Mouse (Mus musculus): ENCODE measurements at regions not wholly inside any gene's neighbourhood (a gene's known extent, or its start where the extent isn't known, plus 50 kb on each side); places are given as distances from the start of the nearest gene placed in this dataset.

- no peaks in the 10 kb centered on the region for H3K36me3 ChIP-seq (replicated peaks)
- ATAC-seq (ENCODE audit: extremely low read depth, insufficient number of reproducible peaks, low FRiP score, poor library complexity, severe bottlenecking) (no peak), DNase-seq (ENCODE audit: low spot score) (no peak)
- TF ChIP-seq TAL1 (conservative IDR thresholded peaks at IDR 0.05; ENCODE audit: low read depth, low read length) (no peak), CTCF (IDR thresholded peaks at IDR 0.05; ENCODE audit: low read depth, low read length) (no peak), POLR2AphosphoS5 (IDR thresholded peaks at IDR 0.05; ENCODE audit: insufficient replicate concordance, low read depth, low read length) (no peak), GATA1 (IDR thresholded peaks at IDR 0.05; ENCODE audit: borderline replicate concordance, low read length) (no peak), GATA2 (IDR thresholded peaks at IDR 0.05; ENCODE audit: borderline replicate concordance, low read depth, low read length) (no peak)
- H3K4me1 ChIP-seq (ENCODE audit: insufficient read depth, low read depth, low read length): no peaks in the 10 kb centered on the region
- no peaks in the 10 kb centered on the region for H3K27me3 ChIP-seq (ENCODE audit: insufficient read depth, low read length)
- no peaks in the 10 kb centered on the region for H3K9me3 ChIP-seq (replicated peaks)
- no peak overlapping the region for H3K4me3 ChIP-seq (ENCODE audit: low read depth, low read length)
These were observed 90.8 kb upstream of the Foxq1 start for GRCm38 (mm10) chr13:31465141-31465540.

GRCm38 (mm10) chr13:31465711-31466110 is 90.2 kb upstream of the Foxq1 start:
- ATAC-seq (ENCODE audit: extremely low read depth, insufficient number of reproducible peaks, low FRiP score, poor library complexity, severe bottlenecking): no peak
- H3K9me3 ChIP-seq (replicated peaks): no peaks in the 10 kb centered on the region

GRCm38 (mm10) chr13:31468131-31468530 is 87.8 kb upstream of the Foxq1 start:
- H3K4me3 ChIP-seq (ENCODE audit: low read depth, low read length): no peak overlapping the region
- H3K27me3 ChIP-seq (ENCODE audit: insufficient read depth, low read length): no peaks in the 10 kb centered on the region
- no peak for ATAC-seq (ENCODE audit: extremely low read depth, insufficient number of reproducible peaks, low FRiP score, poor library complexity, severe bottlenecking)
- no peak for DNase-seq (ENCODE audit: low spot score)
- no peaks in the 10 kb centered on the region for H3K36me3 ChIP-seq (replicated peaks)
- H3K9me3 ChIP-seq (replicated peaks): no peaks in the 10 kb centered on the region
- H3K4me1 ChIP-seq (ENCODE audit: insufficient read depth, low read depth, low read length): no peaks in the 10 kb centered on the region
- TF ChIP-seq TAL1 (conservative IDR thresholded peaks at IDR 0.05; ENCODE audit: low read depth, low read length) (no peak), GATA2 (IDR thresholded peaks at IDR 0.05; ENCODE audit: borderline replicate concordance, low read depth, low read length) (no peak), GATA1 (IDR thresholded peaks at IDR 0.05; ENCODE audit: borderline replicate concordance, low read length) (no peak), POLR2AphosphoS5 (IDR thresholded peaks at IDR 0.05; ENCODE audit: insufficient replicate concordance, low read depth, low read length) (no peak), CTCF (IDR thresholded peaks at IDR 0.05; ENCODE audit: low read depth, low read length) (no peak)

More at GRCm38 (mm10) chr13:31465711-31466110, 90.2 kb upstream of the Foxq1 start:
- H3K4me1 ChIP-seq (ENCODE audit: insufficient read depth, low read depth, low read length): no peaks in the 10 kb centered on the region
- TF ChIP-seq TAL1 (conservative IDR thresholded peaks at IDR 0.05; ENCODE audit: low read depth, low read length) (no peak), POLR2AphosphoS5 (IDR thresholded peaks at IDR 0.05; ENCODE audit: insufficient replicate concordance, low read depth, low read length) (no peak), GATA2 (IDR thresholded peaks at IDR 0.05; ENCODE audit: borderline replicate concordance, low read depth, low read length) (no peak), GATA1 (IDR thresholded peaks at IDR 0.05; ENCODE audit: borderline replicate concordance, low read length) (no peak), CTCF (IDR thresholded peaks at IDR 0.05; ENCODE audit: low read depth, low read length) (no peak)
- H3K27me3 ChIP-seq (ENCODE audit: insufficient read depth, low read length): no peaks in the 10 kb centered on the region
- no peak overlapping the region for H3K4me3 ChIP-seq (ENCODE audit: low read depth, low read length)
- no peaks in the 10 kb centered on the region for H3K36me3 ChIP-seq (replicated peaks)
- DNase-seq (ENCODE audit: low spot score): no peak

- no peaks in the 10 kb centered on the region for H3K27me3 ChIP-seq (ENCODE audit: insufficient read depth, low read length)
- H3K36me3 ChIP-seq (replicated peaks): no peaks in the 10 kb centered on the region
- TF ChIP-seq CTCF (IDR thresholded peaks at IDR 0.05; ENCODE audit: low read depth, low read length): no peak
- no peak for TF ChIP-seq TAL1 (conservative IDR thresholded peaks at IDR 0.05; ENCODE audit: low read depth, low read length)
- TF ChIP-seq POLR2AphosphoS5 (IDR thresholded peaks at IDR 0.05; ENCODE audit: insufficient replicate concordance, low read depth, low read length): no peak
- no peak for TF ChIP-seq GATA2 (IDR thresholded peaks at IDR 0.05; ENCODE audit: borderline replicate concordance, low read depth, low read length)
- no peak for TF ChIP-seq GATA1 (IDR thresholded peaks at IDR 0.05; ENCODE audit: borderline replicate concordance, low read length)
- ATAC-seq (ENCODE audit: extremely low read depth, insufficient number of reproducible peaks, low FRiP score, poor library complexity, severe bottlenecking): no peak
- H3K4me1 ChIP-seq (ENCODE audit: insufficient read depth, low read depth, low read length): no peaks in the 10 kb centered on the region
- H3K9me3 ChIP-seq (replicated peaks): no peaks in the 10 kb centered on the region
- no peak overlapping the region for H3K4me3 ChIP-seq (ENCODE audit: low read depth, low read length)
- no peak for DNase-seq (ENCODE audit: low spot score)
These were observed 87.0 kb upstream of the Foxq1 start for GRCm38 (mm10) chr13:31468983-31469382.

- no peak for DNase-seq (ENCODE audit: low spot score)
- no peak for TF ChIP-seq GATA2 (IDR thresholded peaks at IDR 0.05; ENCODE audit: borderline replicate concordance, low read depth, low read length)
- TF ChIP-seq CTCF (IDR thresholded peaks at IDR 0.05; ENCODE audit: low read depth, low read length): no peak
- no peak for TF ChIP-seq TAL1 (conservative IDR thresholded peaks at IDR 0.05; ENCODE audit: low read depth, low read length)
- no peak for TF ChIP-seq GATA1 (IDR thresholded peaks at IDR 0.05; ENCODE audit: borderline replicate concordance, low read length)
- no peak for TF ChIP-seq POLR2AphosphoS5 (IDR thresholded peaks at IDR 0.05; ENCODE audit: insufficient replicate concordance, low read depth, low read length)
These were observed 83.6 kb upstream of the Foxq1 start for GRCm38 (mm10) chr13:31472366-31472765.

GRCm38 (mm10) chr13:31472804-31473203 is 83.1 kb upstream of the Foxq1 start:
- TF ChIP-seq TAL1 (conservative IDR thresholded peaks at IDR 0.05; ENCODE audit: low read depth, low read length) (no peak), GATA1 (IDR thresholded peaks at IDR 0.05; ENCODE audit: borderline replicate concordance, low read length) (no peak), POLR2AphosphoS5 (IDR thresholded peaks at IDR 0.05; ENCODE audit: insufficient replicate concordance, low read depth, low read length) (no peak), GATA2 (IDR thresholded peaks at IDR 0.05; ENCODE audit: borderline replicate concordance, low read depth, low read length) (no peak), CTCF (IDR thresholded peaks at IDR 0.05; ENCODE audit: low read depth, low read length) (no peak)
- ATAC-seq (ENCODE audit: extremely low read depth, insufficient number of reproducible peaks, low FRiP score, poor library complexity, severe bottlenecking) (no peak), DNase-seq (ENCODE audit: low spot score) (no peak)
- H3K4me1 ChIP-seq (ENCODE audit: insufficient read depth, low read depth, low read length): no peaks in the 10 kb centered on the region
- H3K36me3 ChIP-seq (replicated peaks): no peaks in the 10 kb centered on the region
- no peaks in the 10 kb centered on the region for H3K9me3 ChIP-seq (replicated peaks)
- H3K27me3 ChIP-seq (ENCODE audit: insufficient read depth, low read length): no peaks in the 10 kb centered on the region
- no peak overlapping the region for H3K4me3 ChIP-seq (ENCODE audit: low read depth, low read length)

More at GRCm38 (mm10) chr13:31472366-31472765, 83.6 kb upstream of the Foxq1 start:
- no peaks in the 10 kb centered on the region for H3K9me3 ChIP-seq (replicated peaks)
- no peak for ATAC-seq (ENCODE audit: extremely low read depth, insufficient number of reproducible peaks, low FRiP score, poor library complexity, severe bottlenecking)
- no peaks in the 10 kb centered on the region for H3K27me3 ChIP-seq (ENCODE audit: insufficient read depth, low read length)
- H3K36me3 ChIP-seq (replicated peaks): no peaks in the 10 kb centered on the region
- no peaks in the 10 kb centered on the region for H3K4me1 ChIP-seq (ENCODE audit: insufficient read depth, low read depth, low read length)
- no peak overlapping the region for H3K4me3 ChIP-seq (ENCODE audit: low read depth, low read length)
